Mouse (Mus musculus): ENCODE measurements around the gene Ltbp3.
"Not testable (repeated sequence)": the region's sequence is repeated elsewhere in the genome, so short reads cannot be mapped to it uniquely, and the experiment has no call there.

The Ltbp3 gene

DNA sequence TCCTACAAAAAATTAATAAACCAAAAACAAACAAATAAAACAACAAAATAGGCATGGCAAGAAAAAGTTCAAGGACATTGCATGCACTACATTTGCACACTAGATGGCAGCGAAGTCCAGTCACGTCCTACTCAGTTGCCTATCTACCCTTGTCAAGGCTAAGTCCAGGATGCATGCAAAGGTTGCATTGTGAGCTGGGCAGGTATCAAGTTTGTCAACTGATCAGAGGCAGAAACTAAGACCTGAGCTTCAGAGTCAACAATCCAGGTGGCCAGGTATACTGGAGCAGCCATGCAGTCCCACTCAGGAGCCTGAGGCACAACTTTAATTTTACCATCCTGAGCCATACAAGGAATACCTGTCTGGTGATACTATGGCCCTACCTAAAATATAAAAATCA is 52.4 kb downstream of the Ltbp3 start:
- peak; percentile 73 for DNase-seq (ENCODE audit: low spot score)

DNA sequence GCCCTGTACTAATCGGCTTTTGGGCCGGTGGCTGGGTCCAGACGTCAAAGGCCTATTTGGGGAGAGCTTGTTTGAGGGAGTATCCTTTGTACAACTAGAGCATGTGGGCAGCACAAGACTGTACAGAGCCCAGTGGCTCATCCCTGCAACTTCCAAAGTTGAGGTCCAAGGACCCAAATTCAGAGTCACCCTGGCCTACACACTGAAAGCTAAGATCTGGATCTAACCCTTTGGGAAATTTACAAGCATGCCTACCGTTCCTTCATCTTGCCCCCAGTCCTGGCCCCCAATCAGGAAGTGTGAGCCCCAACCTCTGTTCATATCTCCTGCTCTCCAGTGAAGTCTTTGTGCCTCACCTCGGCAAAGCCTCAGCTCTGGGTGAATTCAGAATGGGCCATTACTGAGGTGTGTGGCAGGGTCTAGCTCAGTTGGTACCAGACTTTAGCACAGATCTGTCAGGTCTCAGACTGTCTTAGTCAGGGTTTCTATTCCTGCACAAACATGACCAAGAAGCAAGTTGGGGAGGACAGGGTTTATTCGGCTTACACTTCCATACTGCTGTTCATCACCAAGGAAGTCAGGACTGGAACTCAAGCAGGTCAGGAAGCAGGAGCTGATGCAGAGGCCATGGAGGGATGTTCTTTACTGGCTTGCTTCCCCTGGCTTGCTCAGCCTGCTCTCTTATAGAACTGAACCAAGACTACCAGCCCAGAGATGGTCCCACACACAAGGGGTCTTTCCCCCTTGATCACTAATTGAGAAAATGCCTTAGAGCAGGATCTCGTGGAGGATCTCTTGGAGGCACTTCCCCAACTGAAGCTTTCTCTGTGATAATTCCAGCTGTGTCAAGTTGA is 53.4 kb downstream of the Ltbp3 start:
- DNase-seq (ENCODE audit: low spot score) = not testable (repeated sequence)

DNA sequence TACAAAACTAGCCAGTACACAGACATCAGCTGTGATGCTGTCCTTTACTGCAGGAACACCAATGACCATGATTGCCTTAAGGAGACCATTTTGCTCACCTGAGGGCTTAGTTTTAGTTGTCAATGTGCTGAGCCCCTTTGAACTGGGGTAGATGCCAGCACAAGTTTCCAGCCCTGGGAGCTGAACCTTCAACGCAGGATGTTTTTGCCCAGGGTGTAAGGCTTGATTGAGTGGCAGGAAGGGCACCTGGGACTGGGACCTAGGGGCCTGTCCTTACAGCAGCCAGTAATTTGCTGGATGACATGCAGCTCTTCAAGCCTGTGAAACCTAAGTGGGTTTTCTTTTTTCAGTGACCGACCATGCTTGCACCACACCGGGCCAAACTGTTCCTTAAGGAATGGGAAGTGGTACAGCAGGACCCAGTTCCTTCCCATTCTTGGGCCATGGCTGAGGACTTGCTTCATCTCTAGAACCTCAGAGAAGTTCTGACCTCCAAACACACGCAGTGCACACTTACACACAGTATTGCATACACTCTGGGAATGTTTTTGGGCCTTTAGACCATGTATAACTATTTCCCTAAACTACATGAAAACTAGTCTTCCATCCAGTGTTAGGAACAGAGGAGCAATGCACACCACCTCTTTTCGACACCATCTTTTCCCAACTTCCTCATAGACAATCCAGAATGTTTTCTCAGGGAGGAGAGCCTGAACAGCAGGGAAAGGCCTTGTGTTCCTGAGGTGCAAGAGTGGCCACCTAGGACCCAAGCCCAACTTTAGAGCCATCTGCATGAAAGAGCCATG is 54.3 kb downstream of the Ltbp3 start:
- DNase-seq (ENCODE audit: low spot score) = peak; percentile 49

DNA sequence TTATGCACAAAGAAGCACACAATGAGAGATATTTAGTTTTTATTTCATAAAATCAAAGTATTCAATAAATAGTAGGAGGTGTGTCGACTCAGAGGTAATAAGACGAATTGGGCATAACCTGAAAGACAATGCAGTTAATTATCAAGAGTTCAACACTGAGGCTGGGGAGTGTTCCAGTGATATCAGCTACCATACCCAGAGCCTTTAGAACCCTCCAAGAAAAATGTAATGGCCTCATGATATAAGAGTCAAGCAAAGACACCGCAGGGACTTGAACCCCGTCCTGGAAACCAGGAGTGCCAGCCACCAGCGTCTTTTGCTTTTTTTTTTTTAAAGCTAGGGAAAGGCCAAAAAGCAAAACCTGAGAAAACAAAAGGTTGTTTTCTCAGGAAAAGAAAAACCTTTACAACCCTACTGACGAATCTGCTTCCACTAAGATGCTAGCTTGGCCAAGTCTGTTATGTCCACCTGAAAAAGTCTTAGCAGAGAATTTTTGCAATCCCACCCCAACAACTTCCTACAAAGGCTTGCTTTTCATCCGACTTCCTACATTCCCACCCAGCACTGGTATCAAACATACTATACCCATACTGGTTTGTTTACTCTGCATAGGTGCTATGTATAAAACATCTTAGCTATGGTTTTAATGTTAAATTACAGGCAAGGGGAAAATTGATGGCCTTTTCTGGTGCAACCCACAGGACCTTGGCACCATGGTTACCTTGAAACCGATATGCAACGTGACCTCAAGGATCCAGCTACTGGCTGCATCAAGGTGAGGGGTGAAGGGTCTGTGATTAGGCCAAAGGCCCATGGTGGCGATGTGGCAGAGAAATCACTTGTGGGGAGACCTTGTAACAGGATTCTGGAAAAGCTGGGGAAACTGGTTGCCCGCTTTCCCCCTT is 55.2 kb downstream of the Ltbp3 start:
- no peak for DNase-seq (ENCODE audit: low spot score)

DNA sequence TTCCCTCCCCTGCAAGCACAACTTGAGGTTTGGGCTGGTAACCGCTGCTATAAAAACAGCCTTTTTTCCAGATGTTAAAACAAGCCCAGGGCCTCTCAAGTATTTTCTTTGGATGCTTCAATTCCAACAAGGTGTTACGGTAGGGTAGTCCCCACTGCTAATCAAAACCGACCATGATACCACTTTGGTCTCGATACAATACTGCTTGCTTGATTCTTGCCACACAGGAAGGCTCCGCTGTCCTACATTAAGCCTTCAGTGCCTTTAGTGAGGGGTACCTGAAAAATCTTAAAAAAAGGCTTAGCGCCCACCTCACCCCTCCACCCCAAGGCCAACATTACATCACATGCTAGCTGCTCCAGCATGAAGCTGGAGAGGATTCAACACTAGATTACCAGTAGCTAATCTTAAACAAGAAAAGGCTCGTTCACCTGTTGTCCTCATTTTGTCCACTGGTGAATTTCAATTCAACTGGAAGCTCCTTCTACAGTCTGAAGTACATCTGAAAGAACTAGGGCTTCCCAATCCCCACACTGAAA is 55.9 kb downstream of the Ltbp3 start:
- DNase-seq (ENCODE audit: low spot score) = no peak

DNA sequence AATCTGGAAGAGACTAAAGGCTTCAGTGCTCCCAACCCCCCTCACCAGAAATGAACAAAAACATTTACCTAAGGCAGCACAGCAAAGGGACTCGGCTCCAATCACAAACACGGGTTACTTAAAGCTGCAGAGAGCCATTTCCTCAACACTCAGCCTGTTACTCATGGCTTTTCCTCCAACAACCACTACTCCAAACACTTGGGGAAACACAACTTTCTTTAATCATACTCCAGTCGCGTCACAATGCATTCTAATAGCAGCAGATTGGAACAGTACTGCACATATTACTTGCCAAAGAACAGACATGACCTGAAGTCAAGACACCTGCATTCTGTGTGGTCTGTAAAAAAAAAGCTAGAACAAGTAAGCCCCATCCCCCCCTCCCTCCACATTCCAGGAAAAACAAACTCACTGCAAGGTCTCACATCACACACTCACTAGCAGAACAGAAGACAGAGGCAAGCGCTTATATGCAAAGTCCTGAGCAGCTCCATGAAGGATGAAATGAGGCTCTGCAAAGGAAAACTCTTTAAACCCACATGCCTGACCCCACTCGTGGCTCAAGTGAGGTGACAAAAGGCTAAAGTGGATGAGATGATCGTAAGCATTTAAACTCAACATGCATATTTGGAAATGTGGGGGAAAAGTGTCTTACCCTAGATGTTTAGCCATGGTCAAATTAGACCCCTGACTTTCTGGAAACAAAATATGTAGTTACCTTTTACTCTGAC is 56.8 kb downstream of the Ltbp3 start:
- DNase-seq (ENCODE audit: low spot score) = no peak

DNA sequence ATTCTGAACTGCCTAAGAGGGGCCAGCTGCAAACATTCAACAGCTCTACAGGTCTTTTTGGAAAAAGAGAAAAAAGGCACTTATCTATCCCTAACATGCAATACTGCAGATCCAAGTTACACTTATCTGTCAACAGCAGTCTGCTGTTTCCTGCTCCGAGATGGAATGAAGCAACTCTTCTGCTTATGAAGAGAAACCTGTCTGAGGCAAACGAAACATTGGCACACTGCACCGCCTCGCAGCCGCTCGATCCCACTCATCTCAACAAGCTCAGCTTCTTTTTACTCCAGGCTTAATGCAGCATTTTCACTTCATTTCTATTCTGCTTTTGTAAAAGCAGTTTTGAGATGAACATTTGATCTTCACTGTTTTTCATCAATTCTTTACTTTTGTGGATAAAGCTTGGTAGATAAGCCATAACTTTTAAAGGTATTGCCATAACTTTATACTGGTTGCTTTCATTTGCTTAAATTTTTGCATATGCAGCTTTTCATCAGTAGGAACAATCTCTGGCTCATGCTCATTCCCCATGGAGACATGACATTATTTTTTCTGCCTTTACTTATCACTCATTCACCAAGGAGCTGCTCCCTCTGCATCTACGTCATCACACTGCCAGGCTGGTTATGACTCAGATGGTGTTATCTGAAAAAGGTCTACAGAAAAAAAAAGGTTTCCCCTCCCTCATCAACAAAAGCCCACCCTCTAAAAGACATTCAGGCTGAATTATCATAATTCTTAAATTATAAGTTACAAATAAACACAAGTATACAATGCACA is 58.2 kb downstream of the Ltbp3 start:
- no peak for DNase-seq (ENCODE audit: low spot score)

DNA sequence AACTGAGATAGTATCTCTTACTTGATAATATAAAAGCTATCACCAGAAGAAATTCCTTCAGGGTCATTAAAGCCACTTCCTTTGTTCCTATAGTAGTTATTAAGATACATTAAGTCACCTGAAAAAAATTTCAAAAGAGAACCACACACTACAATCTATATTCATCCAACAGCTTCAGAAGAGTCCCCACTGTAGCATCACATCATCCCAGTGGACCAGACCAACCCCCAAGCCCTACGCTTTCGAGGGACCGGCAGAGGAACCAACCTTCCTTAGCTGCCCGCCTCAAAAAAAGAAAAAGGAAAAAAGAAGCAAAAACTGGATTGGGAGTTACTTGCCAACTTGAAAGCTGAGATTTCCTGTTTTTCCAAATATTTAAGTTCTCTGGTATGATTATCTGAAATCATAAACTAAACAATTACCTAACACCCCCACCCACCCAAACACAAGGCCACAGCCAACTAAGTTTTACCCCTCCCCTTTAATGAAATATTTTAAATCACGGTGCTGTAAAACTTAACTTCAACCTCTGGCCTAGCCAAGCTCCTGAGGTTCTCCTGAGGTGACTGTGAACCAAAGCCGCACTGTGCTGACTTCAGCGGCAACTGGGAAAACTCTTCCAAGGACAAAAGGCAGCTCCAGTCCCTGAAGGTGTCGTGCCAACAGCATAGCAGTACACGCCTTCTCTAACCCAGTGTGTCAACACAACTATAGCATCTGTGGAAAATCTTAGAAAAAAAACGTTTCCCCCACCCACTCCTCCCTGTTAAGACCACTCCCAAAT is 59.1 kb downstream of the Ltbp3 start:
- DNase-seq (ENCODE audit: low spot score) = no peak

DNA sequence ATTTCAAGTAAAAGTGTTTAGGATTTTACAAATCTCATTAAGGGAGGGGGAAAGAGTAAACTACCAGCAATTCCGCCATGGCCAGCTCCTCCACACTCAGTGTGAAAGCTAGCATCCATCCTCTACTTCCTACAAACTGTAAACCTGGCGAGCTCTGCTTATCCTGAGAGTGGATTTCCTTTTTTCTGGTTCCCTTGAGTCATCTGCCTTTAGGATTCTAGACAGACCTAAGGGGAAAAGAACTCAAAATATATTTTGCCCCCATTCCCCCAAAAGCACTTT is 59.6 kb downstream of the Ltbp3 start:
- DNase-seq (ENCODE audit: low spot score) = no peak

DNA sequence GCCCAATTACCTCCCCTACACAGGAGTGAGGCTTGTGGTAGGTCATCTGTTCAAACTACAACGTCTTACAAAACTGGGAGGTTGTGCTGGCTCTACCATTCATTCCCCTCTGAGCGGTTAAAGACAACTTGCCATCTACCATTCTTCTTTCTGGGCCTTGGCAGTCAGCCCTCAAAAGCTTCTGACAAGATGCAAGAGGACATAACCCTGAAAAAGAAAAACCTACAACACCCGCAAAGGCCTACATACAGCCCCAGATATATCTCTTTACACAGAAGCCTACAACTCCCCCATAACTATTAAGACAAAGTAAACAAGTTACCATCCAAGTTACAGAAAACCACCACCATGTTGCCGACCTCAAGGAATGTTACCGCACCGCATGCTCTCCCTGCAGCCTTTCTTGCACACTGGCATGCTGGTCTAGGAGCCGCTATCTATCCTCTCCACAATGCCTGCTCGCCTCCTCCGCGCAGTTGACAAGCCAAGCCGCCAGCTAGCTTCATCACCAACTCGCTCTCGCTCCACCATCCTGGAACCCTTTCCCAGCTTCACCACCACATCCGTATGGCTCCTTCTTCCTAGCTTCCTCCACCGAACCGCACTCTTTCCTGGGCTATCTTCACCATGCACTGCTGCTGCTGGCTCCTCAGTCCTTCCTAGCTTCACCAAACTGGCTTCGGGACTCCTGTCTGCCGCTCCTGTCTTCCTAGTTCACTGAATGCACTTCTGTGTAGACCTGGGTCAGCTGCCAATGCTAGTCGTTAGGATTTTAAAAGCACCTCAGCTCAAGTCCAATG is 60.1 kb downstream of the Ltbp3 start:
- DNase-seq (ENCODE audit: low spot score) = no peak

DNA sequence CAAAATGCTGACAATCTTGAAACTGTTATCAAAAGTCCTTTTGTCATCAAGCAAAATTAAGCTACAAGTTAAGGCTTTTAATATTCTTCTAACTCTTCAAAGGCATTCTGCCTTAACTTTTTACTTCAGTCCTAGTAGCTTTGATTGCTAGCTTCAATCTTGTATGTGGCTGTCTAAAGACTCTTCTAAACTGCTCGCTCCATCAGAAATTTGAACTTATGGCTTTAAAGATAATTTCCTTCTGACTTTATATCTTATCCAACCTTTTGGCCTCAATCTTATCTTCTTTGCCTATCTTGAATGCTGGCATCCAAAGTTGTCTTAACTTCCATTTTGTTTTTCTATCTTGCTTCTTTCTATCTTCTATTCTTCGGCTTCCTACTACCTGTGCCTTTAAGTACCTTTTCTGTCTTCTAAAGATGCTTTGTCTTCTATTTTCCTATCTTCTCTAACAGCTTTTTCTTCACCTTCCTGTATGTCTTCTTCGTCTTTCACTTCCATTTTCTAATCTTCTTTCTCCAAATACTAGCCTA is 60.8 kb downstream of the Ltbp3 start:
- no peak for DNase-seq (ENCODE audit: low spot score)

DNA sequence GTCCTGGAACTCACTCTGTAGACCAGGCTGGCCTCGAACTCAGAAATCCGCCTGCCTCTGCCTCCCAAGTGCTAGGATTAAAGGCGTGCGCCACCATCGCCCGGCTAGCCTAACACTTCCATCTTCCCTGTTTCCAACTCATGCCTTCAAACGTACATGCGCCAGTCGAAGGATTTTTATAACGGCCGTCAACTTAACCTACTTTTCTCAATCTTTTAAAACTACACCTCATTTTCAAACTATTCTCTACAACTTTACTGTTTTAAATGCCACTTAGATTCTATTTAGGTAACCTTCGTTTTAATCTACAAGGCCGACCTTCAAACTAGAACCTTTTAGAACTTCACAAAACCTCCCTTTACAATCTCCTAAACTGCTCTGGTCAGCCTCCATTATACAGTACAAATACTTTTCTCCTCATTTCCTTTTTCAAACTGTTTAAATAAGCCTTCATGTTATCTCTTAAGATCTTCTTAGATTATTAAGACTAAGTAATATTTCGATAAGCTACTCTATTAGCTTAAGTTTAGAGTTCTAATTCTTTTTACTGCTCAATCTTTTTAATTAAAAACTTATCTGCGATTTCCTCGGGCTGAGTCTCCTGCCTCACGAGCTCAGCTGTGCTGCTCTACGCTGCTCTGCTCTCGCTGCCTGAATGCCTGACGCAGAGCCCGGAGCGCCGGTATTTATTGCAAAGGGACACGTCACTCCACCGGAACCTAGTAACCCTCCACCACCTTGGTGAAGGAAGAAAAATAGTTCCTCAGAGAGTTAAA is 61.5 kb downstream of the Ltbp3 start:
- DNase-seq (ENCODE audit: low spot score) = peak; percentile 94

DNA sequence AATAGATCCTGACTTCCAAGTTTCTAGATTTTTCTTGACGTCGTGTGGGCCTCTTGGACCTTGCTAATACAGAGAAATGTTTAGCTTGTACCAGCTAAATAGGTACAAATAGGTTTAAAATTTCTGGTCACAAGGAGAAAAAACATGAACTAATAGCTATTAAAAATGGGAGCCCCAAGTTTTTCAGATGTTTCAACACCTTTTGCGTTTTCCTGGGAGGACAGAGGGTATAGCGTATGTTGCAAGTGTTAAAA is 62.0 kb downstream of the Ltbp3 start:
- no peak for DNase-seq (ENCODE audit: low spot score)

DNA sequence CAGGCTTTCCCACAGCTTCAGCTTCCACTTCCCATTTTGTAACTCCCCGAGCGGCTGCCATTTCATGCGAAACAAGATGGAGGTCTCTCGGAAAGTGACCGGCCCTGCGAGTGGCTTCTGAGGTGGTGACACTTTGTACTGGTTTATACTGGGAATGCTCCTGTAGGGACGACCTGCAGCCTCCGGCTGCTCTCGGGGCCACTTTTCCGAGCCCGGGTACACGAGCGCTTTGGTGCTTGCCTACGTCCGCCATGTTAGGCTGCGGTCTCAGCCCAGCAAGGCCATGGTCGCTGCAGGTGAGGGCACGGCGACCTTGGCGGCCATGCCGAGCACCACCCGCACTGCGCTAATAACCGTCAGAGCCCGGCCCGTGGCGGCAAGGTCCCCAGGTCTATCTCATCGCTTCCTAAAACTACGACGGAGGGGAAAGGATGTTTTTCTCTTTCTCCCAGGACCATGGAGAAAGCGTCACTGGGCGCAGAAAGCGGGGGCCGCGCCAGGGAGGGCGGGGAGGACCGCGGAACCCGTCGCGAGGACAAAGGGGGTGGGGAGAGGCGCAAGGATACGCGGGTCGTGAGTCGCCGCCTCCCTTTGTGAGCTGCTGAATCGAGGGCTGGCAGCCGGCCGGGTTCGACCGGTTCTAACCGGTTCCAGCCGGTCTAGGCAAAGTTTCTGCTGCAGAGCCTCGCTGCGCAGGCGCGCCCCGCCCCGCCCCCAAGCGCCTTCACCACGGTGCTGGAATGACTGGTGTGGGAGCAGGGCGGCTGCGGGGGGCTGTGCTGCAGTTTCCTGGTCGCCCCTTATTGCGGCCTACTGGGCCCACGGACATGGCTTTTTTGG is 62.6 kb downstream of the Ltbp3 start:
- DNase-seq (ENCODE audit: low spot score) = peak; percentile 99

DNA sequence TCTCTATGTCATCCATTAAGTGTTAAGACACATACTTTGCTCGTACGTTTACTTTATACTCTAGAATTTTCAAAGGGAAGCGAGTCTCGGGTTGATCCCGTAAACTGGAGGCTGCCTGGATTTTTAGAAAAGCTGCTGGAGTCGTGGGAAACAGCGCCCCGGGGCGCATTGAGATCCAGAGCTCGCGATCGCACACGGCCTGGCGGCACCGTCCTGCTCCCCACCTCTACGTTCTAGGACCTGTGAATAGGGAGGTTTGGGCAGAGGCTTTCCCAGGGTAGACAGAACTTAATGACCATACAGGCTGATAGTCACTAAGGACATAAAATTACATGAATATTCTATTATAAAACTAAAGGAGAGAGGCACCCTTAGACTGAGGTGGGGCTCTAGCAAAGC is 63.2 kb downstream of the Ltbp3 start:
- DNase-seq (ENCODE audit: low spot score) = no peak

DNA sequence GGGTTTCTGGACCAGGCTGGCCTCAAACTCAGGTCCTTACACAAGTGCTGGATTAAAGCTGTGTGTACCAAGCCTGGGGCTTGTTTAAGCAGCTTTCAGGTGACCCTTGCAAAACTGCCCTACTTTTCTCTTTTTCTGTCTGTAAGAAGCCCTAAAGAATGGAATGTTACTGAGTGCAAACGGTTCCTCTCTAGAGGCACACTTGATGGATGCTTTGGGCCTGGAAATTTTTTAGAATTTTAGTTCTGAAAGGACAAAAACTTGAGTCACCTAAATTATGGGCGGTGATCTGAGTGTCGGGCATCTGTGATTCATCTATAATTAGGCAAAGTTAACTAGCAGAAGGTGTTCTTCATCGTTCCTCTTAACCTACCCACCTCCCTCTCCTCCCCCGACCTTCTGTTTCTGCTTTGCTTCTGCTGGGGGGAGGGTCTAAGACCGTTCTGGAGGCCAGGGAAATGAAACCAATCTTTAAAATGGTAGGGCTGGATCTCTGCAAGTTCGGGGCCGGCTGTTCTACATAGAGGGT is 63.7 kb downstream of the Ltbp3 start:
- no peak for DNase-seq (ENCODE audit: low spot score)
